ENCODE assay signal across 8 mouse cellular contexts in genomic region chr6:86684655-86685011, GRCm38 (mm10). TPM values are rescaled to one million over a fixed set of nuclear protein-coding genes. Genes with fewer than 3 reads are reported as not detected.
A peak's percentile ranks its signal among the peaks of the same experiment; 100 is the strongest.
DNase-seq lines count a peak whose midpoint lies in the region; ATAC-seq lines count a peak whose summit lies in the region.

No protein-coding gene starts in this region.

- H3K4me2 ChIP-seq in heart, embryonic 12.5 days: peak overlapping the region; percentile 75
- H3K4me2 ChIP-seq in forebrain, embryonic 12.5 days: peak overlapping the region; percentile 78
- peak overlapping the region; percentile 89 for H3K4me2 ChIP-seq in liver, embryonic 13.5 days

- H3K9ac ChIP-seq in heart, embryonic 12.5 days: peak overlapping the region; percentile 89
- H3K9ac ChIP-seq in forebrain, embryonic 12.5 days: peak overlapping the region; percentile 80
- H3K9ac ChIP-seq in liver, embryonic 13.5 days: peak overlapping the region; percentile 89

- 34% methylated on average over 12 of the region's 12 CpGs for WGBS in heart, embryonic 12.5 days
- 40% methylated on average over 12 of the region's 12 CpGs for WGBS in forebrain, embryonic 12.5 days
- WGBS in liver, embryonic 13.5 days (ENCODE audit: insufficient replicate concordance): 36% methylated on average over 12 of the region's 12 CpGs

- no peak for DNase-seq in heart, adult 18-20 months
- no peak for DNase-seq in liver, embryonic 13.5 days
- DNase-seq in adrenal gland, adult 8-10 months: no peak
- no peak for DNase-seq in spleen, adult 12 weeks (ENCODE audit: low spot score)
- no peak for DNase-seq in B cell, adult 2 months

- H3K9me3 ChIP-seq in heart, embryonic 12.5 days (replicated peaks): no peaks in the 10 kb centered on the region
- no peaks in the 10 kb centered on the region for H3K9me3 ChIP-seq in forebrain, embryonic 12.5 days
- H3K9me3 ChIP-seq in liver, embryonic 13.5 days (replicated peaks): no peaks in the 10 kb centered on the region

- 0 out of 2 replicates have a peak, but pooled peaks have one; percentile 18 for ATAC-seq in heart, embryonic 12.5 days (ENCODE audit: insufficient number of reproducible peaks, low FRiP score)
- ATAC-seq in CD4-positive, CD25-positive, alpha-beta regulatory T cell, adult 4 months: peak; percentile 7
- ATAC-seq in forebrain, embryonic 12.5 days (ENCODE audit: low FRiP score): peak; percentile 41
- ATAC-seq in liver, embryonic 13.5 days (ENCODE audit: low read depth): 0 out of 2 replicates have a peak, but pooled peaks have one; percentile 6

- H3K4me3 ChIP-seq in heart, embryonic 12.5 days: peak overlapping the region; percentile 88
- H3K4me3 ChIP-seq in forebrain, embryonic 12.5 days (replicated peaks): peak overlapping the region; percentile 84
- H3K4me3 ChIP-seq in liver, embryonic 13.5 days (replicated peaks): peak overlapping the region; percentile 84

- peaks cover 9% of the 10 kb centered on the region for H3K4me1 ChIP-seq in heart, embryonic 12.5 days (replicated peaks)
- H3K4me1 ChIP-seq in forebrain, embryonic 12.5 days: peaks cover 16% of the 10 kb centered on the region
- H3K4me1 ChIP-seq in liver, embryonic 13.5 days (replicated peaks): peaks cover 29% of the 10 kb centered on the region

- H3K27me3 ChIP-seq in heart, embryonic 12.5 days (replicated peaks): no peaks in the 10 kb centered on the region
- no peaks in the 10 kb centered on the region for H3K27me3 ChIP-seq in forebrain, embryonic 12.5 days
- no peaks in the 10 kb centered on the region for H3K27me3 ChIP-seq in liver, embryonic 13.5 days

- H3K36me3 ChIP-seq in heart, embryonic 12.5 days: peaks cover 33% of the 10 kb centered on the region
- peaks cover 28% of the 10 kb centered on the region for H3K36me3 ChIP-seq in forebrain, embryonic 12.5 days (replicated peaks)
- H3K36me3 ChIP-seq in liver, embryonic 13.5 days: peaks cover 31% of the 10 kb centered on the region

- no peak overlapping the region for H3K27ac ChIP-seq in heart, embryonic 12.5 days (ENCODE audit: poor library complexity, severe bottlenecking)
- H3K27ac ChIP-seq in forebrain, embryonic 12.5 days: no peak overlapping the region
- H3K27ac ChIP-seq in liver, embryonic 13.5 days: peak overlapping the region; percentile 44; the same call in 1 of the 2 replicates

RNA-seq across cellular contexts. Expression of gene Snrnp27, which starts 0.3 kb away (rescaled TPM):
- polyA plus RNA-seq in heart, embryonic 12.5 days (2016; fragmentation: Nextera tagmentation; extraction: Ambion mirVana): 91.4 and 95.4 TPM in 2 replicates
- 10 to 100 TPM; 47.7 to 48.7 TPM for total RNA-seq in heart, adult 18-20 months (2021)
- 100 to 1,000 TPM; 100 to 121 TPM for polyA plus RNA-seq in CD4-positive, CD25-positive, alpha-beta regulatory T cell, adult 4 months (2017; shearing (Covaris generic))
- polyA plus RNA-seq in forebrain, embryonic 12.5 days (2016; fragmentation: Nextera tagmentation; extraction: Ambion mirVana): 136 and 139 TPM in 2 replicates
- polyA plus RNA-seq in liver, embryonic 13.5 days (2015; fragmentation: Nextera tagmentation; extraction: Ambion mirVana): 71.2 and 86.4 TPM in 2 replicates
- total RNA-seq in adrenal gland, adult 8-10 months (2022): 10 to 100 TPM; 54.4 to 57.5 (median 55.9) TPM

RNA-seq across cellular contexts. Expression of gene Mxd1, which starts 15.7 kb away (rescaled TPM):
- 14.1 and 14.4 TPM in 2 replicates for polyA plus RNA-seq in heart, embryonic 12.5 days (2016; fragmentation: Nextera tagmentation; extraction: Ambion mirVana)
- total RNA-seq in heart, adult 18-20 months (2021): 1 to 10 TPM; 6.2 to 6.5 TPM
- 10 to 100 TPM; 17.8 to 21.8 TPM for polyA plus RNA-seq in CD4-positive, CD25-positive, alpha-beta regulatory T cell, adult 4 months (2017; shearing (Covaris generic))
- polyA plus RNA-seq in forebrain, embryonic 12.5 days (2016; fragmentation: Nextera tagmentation; extraction: Ambion mirVana): 23.8 and 26.8 TPM in 2 replicates
- 32.9 and 38.7 TPM in 2 replicates for polyA plus RNA-seq in liver, embryonic 13.5 days (2015; fragmentation: Nextera tagmentation; extraction: Ambion mirVana)
- total RNA-seq in adrenal gland, adult 8-10 months (2022): 10 to 100 TPM in 2 of 4 experiments, 1 to 10 TPM in 2; 8.5 to 14.1 (median 10.5) TPM

RNA-seq across cellular contexts. Expression of gene Gmcl1, which starts 48.5 kb away (rescaled TPM):
- polyA plus RNA-seq in heart, embryonic 12.5 days (2016; fragmentation: Nextera tagmentation; extraction: Ambion mirVana): 23.2 and 24.8 TPM in 2 replicates
- total RNA-seq in heart, adult 18-20 months (2021): 1 to 10 TPM; 4.3 to 5.6 TPM
- polyA plus RNA-seq in CD4-positive, CD25-positive, alpha-beta regulatory T cell, adult 4 months (2017; shearing (Covaris generic)): 10 to 100 TPM; 10.7 to 15.5 TPM
- 52.2 and 52.9 TPM in 2 replicates for polyA plus RNA-seq in forebrain, embryonic 12.5 days (2016; fragmentation: Nextera tagmentation; extraction: Ambion mirVana)
- polyA plus RNA-seq in liver, embryonic 13.5 days (2015; fragmentation: Nextera tagmentation; extraction: Ambion mirVana): 8.9 and 10.3 TPM in 2 replicates
- total RNA-seq in adrenal gland, adult 8-10 months (2022): 10 to 100 TPM; 22.4 to 23.6 (median 22.7) TPM

RNA-seq across cellular contexts. Expression of gene Asprv1, which starts 56.7 kb away (rescaled TPM):
- 0.10 and 0.12 TPM in 2 replicates for polyA plus RNA-seq in heart, embryonic 12.5 days (2016; fragmentation: Nextera tagmentation; extraction: Ambion mirVana)
- total RNA-seq in heart, adult 18-20 months (2021): not detected
- polyA plus RNA-seq in CD4-positive, CD25-positive, alpha-beta regulatory T cell, adult 4 months (2017; shearing (Covaris generic)): under 1 TPM in 1 of 2 experiments, not detected in 1; 0.20 TPM
- polyA plus RNA-seq in forebrain, embryonic 12.5 days (2016; fragmentation: Nextera tagmentation; extraction: Ambion mirVana): 0.52 and 0.87 TPM in 2 replicates
- polyA plus RNA-seq in liver, embryonic 13.5 days (2015; fragmentation: Nextera tagmentation; extraction: Ambion mirVana): 0.25 and 0.29 TPM in 2 replicates
- under 1 TPM in 3 of 4 experiments, not detected in 1; 0.15 to 0.86 (median 0.83) TPM for total RNA-seq in adrenal gland, adult 8-10 months (2022)
